Mouse (Mus musculus): ENCODE results near the gene Stx4a.
"Not testable (repeated sequence)": the region's sequence is repeated elsewhere in the genome, so short reads cannot be mapped to it uniquely, and the experiment has no call there.

The Stx4a gene

DNA sequence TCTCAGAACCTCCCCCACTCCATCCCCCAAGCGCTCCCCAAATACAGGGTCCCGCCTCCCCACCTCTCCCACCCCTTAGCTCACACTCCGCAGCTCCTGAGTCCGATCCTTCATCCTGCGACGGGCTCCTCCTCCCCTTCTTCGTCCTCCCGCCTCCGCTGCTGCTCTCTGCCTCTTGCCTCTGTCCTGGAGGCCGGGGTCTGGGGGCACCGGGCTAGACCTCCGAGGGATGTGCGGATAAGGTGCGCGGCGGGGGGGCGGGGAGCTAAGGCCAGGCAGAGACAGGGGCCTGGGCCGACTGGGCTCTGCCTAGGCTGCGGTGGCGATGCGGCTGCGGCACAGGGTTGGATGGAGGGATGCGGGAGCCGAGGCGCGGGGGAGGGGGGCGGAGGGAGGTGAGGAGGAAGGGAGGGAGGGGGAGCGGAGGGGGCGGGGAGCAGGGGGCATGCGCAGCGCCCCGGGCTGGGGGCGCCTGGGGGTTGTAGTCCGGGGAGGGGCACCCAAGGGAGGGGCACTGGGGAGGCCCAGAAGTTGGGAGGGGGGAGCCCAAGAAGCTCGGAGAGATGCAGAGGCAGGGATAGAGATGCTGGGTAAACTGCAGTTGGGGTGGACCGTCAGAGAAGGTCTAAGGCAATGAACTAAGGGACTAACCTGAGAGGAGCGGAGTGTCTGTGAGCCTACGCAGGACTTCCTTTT, at the start of gene Stx4a, which contains the start of gene Stx1b:
Stx4a (plus strand) TSS at position 119 of the 696 bp plus-strand sequence.
Stx1b (minus strand) TSS at position 374 of the 696 bp plus-strand sequence.
- peak; percentile 68 for DNase-seq (ENCODE audit: low spot score)

DNA sequence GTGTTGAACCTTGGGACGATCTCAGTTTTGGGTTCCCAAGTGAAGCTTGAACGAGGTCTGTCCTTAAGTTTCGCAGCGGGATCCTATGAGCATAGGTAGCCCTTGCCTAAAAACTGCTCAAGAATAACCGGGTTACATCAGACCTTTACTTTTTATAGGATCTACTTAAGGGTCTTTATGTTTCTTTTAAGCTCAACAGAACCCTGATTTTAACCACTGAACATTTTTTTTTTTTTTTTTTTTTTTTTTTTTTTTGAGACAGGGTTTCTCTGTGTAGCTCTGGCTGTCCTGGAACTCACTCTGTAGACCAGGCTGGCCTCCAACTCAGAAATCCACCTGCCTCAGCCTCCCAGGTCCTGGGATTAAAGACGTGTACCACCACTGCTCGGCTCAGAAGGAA, 48.3 kb upstream of the Stx4a start:
- DNase-seq (ENCODE audit: low spot score) = not testable (repeated sequence)

DNA sequence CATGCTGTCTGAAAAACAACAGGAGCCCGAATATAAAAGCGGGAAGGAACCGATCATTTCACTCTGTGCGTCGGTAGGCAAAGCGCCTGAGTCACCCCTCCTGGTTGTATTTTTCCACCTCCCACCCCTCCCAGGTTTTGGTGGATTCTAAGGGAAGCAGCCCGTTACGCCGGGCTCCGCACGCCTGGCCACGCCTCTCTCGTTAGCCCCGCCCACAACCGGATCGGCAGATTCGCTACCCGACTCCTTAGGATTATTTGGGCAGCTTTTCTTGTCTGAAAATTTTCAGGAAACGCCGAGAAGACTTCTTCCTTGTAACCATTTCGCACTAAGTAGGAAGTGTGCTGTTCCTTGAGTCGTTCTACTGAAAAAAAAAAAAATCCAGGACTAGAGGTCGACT, 47.7 kb upstream of the Stx4a start, which contains the start of gene Setd1a:
Setd1a (plus strand) TSS at position 245 of the 400 bp plus-strand sequence.
- peak; percentile 90 for DNase-seq (ENCODE audit: low spot score)

DNA sequence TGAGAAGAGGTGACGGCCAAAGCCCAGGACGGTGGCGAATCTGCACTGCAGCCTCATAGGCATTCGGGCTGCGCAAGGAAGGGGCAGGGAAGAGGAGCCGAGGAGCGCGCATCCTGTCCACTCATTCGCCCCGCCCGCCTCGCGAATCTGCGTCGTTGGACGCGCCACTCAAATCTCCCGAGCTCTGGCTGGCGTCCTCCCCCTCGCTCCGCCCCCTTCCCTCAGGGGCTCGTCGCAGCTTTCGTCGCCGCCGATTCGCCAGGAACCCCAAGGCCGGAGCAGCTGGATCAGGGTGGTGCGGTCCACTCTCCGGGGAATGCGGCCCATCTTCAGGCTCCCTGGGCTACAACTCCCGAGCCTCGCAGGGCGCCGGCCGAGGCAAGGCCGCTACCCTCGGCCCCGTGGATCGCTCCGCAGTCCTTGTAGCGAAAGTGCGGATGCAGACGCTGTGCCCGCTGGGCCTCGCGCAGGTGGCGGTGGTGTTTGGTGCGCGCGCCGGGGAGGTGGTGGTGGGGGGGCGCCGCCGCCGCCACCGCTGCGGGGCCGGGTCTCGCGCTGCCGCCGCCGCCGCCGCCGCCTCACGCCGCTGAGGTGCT, 47.1 kb upstream of the Stx4a start:
- DNase-seq (ENCODE audit: low spot score) = peak; percentile 99

DNA sequence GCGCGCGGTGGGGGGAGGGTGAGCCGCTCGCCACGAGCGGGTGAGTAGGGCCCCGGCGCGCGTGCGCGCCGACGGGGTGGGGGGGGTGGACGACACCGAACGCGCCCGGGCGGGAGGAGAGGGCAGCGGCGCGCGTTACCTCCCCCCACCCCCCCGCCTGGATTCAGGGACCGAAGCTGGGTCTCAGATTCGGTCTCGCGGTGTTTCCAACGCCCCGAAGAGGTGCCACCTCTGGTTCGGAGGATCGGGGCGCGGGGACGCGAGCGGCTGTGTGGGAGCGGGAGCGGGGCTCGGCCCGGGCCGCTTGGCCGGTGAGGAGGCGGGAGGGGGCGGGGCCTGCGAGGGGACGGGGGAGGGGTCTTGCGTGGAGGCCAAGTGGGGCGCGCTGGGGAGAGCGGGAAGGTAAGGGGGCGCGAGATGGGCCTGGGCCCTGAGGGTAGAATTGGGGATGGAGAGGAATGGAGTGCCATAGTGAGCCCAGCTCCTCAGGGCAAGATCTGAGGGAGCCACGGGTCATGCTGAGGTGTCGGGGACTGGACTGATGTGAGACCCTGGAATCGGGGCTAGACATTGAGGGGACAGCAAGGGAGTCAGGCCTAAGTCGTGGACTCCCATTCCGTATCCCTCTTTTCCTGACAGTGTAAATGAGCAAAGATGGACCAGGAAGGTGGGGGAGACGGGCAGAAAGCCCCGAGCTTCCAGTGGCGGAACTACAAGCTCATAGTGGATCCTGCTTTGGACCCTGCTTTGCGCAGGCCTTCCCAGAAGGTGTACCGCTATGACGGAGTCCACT, 46.4 kb upstream of the Stx4a start:
- peak; percentile 52 for DNase-seq (ENCODE audit: low spot score)

DNA sequence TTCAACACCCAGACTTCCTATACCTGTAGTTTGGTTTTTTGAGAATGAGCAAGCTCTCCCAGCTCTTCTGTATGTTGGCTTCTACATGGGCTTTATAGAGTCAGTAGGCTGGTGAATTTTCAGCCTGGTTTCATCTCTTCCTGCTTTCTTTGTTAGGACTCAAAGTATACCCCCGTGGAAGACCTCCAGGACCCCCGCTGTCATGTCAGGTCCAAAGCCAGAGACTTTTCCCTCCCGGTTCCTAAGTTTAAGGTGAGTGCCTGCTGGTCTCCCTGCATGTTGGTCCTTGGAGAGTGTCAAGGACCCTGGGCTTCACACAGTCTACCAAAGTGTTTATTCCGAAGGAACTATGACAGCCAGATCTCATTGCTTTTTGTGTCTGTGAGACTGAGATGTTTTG, 45.7 kb upstream of the Stx4a start:
- no peak for DNase-seq (ENCODE audit: low spot score)

DNA sequence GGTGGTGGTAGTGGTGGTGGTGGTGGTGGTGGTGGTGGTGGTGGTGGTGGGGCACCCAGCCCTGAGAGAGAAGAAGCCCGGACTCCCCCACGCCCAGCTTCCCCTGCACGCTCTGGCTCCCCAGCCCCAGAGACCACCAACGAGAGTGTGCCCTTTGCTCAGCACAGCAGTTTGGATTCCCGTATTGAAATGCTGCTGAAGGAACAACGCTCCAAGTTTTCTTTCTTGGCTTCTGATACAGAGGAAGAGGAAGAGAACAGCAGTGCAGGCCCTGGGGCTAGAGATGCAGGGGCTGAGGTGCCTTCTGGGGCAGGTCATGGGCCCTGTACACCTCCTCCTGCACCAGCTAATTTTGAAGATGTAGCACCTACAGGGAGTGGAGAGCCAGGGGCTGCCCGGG, 38.8 kb upstream of the Stx4a start, which contains the start of gene Gm49388:
Gm49388 (plus strand) TSS at position 301 of the 400 bp plus-strand sequence.
- DNase-seq (ENCODE audit: low spot score) = no peak

DNA sequence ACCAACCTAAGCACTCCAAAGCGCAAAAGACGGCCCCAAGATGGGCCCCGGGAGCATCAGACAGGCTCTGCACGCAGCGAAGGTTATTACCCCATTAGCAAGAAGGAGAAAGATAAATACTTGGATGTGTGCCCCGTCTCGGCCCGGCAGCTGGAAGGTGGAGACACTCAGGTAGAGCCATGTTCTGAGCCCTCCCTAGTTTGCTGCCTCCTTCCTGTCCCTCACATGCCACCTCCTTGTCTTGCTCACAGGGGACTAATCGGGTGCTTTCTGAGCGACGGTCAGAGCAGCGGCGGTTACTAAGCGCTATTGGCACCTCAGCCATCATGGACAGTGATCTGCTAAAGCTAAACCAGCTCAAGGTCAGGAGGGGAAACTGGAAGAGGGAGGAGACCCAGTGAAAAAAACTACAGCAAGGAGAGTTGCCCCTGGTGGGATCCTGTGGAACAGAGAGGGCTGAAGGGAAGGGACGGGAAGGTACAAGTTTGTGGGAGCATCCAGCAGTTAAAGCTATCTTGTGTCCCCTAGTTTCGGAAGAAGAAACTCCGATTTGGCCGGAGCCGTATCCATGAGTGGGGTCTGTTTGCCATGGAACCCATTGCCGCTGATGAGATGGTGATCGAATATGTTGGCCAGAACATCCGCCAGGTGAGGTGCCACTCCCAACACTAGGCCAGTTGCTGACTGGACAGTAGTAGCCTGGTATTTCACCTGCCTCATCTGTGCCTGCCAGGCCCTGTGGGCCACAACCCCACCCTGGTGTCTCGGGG, 26.8 kb upstream of the Stx4a start:
- DNase-seq (ENCODE audit: low spot score) = no peak

DNA sequence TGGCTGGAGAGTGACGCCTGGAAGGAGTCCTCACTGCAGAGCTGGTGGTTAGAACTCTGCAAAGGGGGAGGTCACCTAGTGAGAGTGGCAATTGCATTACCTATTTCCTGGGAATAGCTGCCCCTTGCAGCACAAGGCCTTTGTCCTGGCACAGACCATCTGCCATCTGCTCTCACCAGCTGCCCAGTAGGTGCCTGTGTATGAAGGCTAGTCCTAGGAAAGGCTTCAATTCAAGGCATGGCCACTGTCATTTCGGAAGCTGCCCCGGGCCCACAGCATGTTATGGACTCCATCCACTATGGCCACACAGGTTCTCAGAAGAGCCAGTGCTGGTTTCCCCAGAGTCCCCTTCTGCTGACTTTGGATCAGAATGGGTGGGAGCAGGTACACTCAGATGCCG, 25.5 kb upstream of the Stx4a start:
- DNase-seq (ENCODE audit: low spot score) = no peak

DNA sequence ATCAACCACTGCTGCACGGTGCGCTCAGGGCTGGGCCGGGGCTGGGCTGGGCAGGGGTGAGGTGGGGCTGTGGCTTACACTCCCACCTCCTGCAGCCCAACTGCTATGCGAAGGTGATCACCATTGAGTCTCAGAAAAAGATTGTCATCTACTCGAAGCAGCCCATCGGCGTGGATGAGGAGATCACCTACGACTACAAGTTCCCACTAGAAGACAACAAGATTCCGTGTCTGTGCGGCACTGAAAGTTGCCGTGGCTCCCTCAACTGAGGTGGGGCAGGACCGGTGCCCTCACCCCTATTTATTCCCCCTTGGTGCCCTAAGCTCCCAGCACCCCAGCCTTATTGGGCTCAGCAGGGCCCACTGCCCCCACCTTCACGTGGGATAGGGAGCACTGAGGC, 24.9 kb upstream of the Stx4a start:
- DNase-seq (ENCODE audit: low spot score) = no peak

DNA sequence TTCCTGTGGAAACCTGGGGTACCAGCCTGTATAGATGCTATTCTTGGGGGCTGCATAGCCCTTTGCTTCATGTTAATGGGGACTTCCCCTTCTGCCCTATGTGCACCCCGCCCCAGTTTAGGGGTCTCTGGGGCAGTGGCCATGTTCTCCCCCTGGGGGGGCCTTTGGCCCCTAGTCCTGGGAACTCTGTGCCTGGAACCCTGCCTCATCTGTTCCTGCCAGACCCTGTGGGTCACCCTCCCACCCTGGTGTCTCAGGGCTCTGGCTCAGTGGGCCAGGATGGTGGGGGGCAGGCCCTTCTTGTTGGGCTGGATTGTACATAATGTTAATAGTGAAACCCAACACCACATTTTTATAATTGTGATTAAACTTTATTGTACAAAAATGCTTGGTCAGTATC, 24.4 kb upstream of the Stx4a start:
- no peak for DNase-seq (ENCODE audit: low spot score)

DNA sequence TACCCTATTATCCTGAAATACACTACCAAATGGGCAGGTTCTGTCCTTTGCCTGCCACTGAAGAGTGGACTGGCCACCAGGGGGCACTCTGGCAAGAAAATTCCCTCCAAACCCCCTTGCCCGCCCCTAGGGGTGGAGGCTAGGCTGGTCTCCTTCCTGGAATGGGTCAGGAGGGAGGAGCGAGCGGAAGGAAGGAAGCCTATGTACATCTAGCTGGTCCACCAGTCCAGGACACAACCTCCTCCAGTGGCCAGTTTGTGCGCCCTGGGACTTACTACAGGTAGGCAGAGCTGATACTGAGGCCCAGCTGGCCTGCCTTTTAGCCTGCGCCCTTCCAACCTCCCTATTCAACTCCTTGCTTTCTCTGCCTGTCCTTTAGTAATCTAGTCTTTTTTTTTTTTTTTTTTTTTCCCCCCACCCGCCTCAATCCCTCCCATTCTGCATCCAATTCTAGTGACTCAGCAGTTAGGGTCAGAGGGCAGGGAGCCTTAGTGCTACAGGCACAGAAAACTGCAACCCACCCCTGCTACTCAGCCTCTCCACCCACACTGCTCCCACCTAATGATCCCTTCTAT, 23.6 kb upstream of the Stx4a start, which contains the start of gene Hsd3b7:
Hsd3b7 (plus strand) TSS at position 170 of the 575 bp plus-strand sequence.
- peak; percentile 88 for DNase-seq (ENCODE audit: low spot score)

DNA sequence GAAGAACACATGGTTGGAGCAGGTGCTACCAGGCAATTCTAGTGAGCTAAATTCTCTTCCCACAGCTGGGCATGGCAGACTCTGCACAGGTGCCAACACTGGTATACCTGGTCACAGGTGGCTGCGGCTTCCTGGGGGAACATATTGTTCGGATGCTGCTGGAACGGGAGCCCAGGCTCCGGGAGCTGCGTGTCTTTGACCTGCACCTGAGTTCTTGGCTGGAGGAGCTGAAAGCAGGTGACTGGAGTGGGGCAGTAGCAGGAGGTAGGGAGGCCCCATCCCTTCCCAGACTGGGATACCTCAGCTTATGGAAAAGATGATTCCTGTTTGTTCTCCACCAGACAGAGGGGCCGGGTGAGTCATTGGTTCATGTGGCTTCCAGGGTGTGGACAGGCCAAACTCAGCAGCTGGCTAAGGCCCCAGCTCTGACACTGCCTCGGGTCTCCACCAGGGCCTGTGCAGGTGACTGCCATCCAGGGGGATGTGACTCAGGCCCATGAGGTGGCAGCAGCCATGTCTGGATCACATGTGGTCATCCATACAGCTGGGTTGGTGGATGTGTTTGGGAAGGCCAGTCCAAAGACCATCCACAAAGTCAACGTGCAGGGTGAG, 23.0 kb upstream of the Stx4a start:
- DNase-seq (ENCODE audit: low spot score) = no peak

DNA sequence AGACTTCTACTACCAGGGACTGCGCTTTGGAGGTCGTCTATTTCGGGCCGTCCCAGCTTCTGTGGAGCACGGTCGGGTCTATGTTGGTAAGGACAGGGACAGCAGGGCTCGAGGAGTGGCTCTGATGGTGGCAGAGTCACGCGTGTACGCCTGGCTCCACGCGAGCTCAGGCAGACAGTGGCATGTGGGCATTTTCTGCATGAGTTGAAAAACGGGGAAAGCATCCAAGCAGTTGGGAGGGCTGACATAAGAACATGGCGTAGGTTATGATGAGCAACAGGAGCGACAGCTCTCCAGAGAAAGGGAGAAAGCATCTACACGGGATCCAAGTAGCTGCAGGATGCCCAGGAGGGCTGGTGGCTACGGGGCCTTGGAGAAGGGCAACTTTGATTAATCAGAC, 21.8 kb upstream of the Stx4a start:
- no peak for DNase-seq (ENCODE audit: low spot score)

DNA sequence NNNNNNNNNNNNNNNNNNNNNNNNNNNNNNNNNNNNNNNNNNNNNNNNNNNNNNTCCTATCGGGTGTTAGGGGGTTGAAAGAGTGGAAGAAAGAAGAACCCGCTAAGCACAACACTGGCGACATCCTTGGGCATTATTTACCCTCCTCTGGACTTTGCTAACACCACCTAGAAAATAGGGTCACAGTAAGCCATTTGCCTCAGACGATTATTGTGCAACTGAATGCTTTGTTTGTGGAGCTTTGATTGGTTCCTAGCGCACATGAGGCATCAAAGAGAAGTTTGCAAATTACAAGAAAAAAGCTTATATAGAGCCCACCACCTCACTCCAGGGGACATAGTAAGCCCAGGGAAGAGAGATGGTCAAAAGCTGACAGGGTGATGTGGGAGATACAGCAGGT, 15.3 kb upstream of the Stx4a start:
- no peak for DNase-seq (ENCODE audit: low spot score)

DNA sequence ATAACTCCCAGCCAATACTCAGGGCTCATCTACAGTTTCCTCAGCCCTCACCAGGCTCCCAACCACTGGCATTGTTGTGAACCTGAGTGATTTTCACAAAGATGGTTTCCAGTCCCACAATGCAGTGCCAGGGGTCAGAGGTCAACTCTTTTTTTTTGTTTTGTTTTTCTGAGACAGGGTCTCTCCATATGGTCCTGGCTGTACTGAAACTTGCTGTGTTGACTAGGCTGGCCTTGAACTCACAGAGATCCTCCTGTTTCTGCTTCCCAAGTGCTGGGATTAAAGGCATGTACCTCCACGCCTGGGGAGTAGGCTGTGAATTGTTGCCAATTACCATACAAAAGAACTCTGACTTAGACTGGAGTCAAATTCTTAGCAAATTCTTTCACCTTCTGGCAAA, 14.2 kb upstream of the Stx4a start:
- DNase-seq (ENCODE audit: low spot score) = no peak

DNA sequence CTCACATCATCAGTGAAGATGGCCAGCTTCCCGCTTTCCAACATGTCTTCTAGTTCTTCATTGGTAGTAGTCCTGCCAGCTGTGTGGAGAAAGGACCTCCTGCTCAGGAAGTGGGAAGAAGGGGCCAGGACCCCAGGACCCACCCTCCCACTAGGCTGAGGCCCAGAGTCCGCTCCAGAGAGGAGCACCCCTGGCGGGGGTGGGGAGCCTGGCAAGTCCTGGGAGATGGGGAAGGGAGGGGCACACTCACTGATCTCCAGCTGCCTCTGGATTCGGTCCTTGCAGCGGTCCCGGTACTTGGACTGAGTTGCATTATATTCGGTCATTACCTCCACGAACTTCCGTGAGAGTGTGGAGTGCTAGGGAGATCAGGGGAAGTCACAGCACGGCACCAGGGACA, 13.4 kb upstream of the Stx4a start:
- DNase-seq (ENCODE audit: low spot score) = no peak

DNA sequence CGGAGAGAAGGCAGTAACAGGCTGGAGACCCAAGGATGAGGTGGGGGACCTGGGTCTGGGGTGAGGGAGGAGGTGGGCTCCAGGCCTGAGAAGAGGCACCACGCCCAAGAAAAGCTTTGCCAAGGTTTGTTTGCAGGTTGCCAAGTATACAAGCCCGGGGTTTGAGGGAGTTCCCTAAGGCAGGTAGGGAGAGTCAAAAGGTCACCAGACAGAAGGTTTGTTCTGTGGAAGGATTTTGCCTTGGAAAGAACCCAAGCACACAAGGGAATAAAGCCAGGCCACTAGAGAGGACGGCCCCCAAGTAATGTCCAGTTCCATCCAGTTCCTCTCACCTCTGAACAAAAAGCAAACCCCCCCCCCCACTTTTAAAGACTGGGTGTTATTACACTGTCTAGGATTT, 12.9 kb upstream of the Stx4a start:
- DNase-seq (ENCODE audit: low spot score) = no peak

DNA sequence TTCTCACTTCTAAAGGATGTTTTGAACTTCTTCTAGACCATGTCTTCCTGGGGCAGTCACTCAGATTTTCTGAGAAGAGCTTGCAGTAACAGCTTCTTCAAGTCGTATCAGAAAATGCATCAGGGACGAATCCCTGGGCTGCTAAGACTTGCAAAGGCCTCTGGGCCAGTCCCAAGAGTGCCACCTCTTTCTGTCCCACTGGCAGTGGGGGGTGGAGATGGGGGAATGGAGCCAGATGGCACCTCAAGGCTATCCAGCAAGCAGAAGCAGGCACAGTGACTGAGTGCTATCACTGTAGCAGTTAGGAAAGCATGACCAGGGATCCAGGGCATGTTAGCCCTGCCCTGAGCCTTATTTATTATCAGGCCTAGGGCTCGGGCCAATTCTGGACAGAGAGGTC, 11.8 kb upstream of the Stx4a start:
- no peak for DNase-seq (ENCODE audit: low spot score)

DNA sequence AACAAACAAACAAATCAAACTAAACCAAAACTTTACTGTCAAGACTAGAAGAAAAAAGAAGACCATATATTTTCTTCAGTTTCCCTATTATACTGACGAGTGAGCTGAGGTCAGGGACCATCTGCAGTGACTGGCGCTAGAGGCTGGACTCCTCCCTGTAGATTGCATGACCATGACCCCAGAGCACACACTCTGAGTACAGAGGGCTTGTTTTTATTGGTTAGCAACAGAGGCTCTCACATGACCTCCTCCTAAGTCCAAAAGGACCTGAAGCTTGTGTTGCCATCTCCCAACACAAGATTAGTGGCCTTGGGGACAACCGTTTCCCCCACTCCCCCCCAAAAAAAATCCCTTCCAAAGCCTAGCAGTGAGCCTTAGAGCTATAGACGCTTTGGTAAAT, 10.3 kb upstream of the Stx4a start:
- DNase-seq (ENCODE audit: low spot score) = no peak

DNA sequence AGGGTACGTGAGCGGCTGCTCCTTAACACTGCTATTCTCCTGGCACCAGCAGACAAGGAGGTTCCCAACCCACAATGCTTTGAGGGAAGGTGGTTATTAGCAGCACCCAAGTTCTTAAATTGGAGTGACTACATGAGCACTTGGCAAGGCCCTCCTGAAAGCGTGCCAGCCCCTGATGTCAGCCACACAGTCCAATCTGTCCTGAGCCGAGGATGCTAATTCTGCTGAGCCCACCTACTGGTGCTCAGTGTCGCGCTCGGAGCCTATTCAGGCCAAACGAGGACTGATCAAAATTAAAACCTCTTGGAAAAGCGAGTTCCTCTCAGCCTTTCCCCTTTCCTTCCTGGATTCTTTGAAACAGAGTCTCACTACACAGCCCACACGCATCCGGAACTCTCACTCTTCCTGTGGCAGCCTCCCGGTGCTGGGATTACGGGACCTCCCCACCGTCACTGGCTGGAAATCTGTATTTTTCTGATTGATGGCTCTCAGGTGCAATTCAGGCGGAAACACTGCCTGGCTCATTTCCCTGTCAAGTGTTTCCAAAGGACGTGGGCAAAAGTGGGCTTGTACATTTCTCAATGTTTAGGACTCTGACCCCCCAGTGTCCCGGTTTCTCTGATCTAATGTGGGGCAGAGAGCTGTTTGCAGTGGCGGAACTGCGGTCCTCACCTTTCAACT, 9.7 kb upstream of the Stx4a start:
- DNase-seq (ENCODE audit: low spot score) = no peak
